Mouse (Mus musculus) kidney, adult 11 months (tissue): ENCODE results near the gene Dimt1.
"Not testable (repeated sequence)": the region's sequence is repeated elsewhere in the genome, so short reads cannot be mapped to it uniquely, and the experiment has no call there.

Experiments
- DNase-seq: peaks from one replicate; pipeline ENCODE4 v3.0.0; 2022

The Dimt1 gene

GRCm38 (mm10) chr13:106996891-106997290 lies 50.0 kb downstream of the Dimt1 start:
- no peak for DNase-seq

DNA sequence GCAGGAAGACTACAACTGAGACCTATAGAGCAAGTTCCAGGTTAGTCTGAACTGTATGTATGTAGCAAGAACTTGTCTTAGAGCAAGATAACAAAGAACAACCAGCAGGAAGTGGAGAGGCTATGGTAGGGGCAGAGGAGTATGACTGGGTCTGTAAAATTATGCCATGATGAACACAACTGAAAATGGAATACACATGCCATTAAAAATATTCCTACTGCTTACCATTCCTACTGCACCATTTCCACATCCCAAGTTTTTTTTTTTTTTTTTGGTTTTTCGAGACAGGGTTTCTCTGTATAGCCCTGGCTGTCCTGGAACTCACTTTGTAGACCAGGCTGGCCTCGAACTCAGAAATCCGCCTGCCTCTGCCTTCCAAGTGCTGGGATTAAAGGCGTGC lies 50.6 kb downstream of the Dimt1 start:
- DNase-seq: not testable (repeated sequence)

- no peak for DNase-seq
Observed at GRCm38 (mm10) chr13:106998026-106998425, 51.1 kb downstream of the Dimt1 start.

GRCm38 (mm10) chr13:106998671-106999070 lies 51.7 kb downstream of the Dimt1 start:
- no peak for DNase-seq

DNA sequence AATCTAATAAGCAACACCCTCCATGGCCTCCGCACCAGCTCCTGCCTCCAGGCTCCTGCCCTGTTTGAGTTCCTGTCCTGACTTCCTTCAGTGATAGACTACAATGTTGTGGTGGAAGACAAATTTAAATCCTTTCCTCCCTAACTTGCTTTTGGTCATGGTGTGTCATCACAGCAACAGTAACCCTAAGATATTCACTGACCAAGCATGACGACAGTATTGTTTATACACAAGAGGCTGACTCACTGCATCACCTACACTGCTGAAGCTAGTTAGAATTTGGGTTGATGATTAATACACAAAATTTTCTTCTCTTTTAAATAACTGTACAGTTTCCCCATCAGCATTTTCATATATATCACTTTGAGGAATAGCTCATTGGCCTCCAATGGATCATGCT lies 56.3 kb downstream of the Dimt1 start:
- no peak for DNase-seq

DNA sequence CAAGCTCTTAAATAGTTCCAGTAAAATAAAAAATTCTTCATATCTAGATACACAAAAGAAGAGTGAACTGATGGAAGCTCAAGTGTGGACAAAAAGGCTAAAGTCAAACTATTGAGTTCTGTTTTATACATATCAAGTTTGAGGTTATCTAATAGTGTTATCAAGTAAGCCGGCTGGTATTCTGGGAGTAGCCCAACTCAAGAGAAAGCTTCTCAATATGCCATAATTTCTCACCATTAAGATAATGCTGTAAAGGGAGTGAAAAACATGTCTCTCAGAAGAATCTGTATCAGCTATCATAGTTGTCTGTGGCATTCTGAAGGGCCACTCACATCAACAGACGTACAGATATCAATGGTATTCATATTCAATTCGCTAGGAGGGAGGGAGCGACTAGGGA lies 61.2 kb downstream of the Dimt1 start:
- no peak for DNase-seq
